Mouse (Mus musculus) heart, embryonic 10.5 days (tissue): ENCODE data around the gene Vnn3. TPM values are rescaled to one million over a fixed set of nuclear protein-coding genes. Genes with fewer than 3 reads are reported as not detected.

ENCODE experiments used
- DNase-seq: peaks from one replicate; pipeline ENCODE4 v3.0.0-alpha.2; 2017; ENCODE audit warnings: low spot score
- H3K27ac ChIP-seq: fragments of 300-500 bp; sonication (generic); 2 replicates; pipeline ENCODE4 v1.5.1; 2016; ENCODE audit warnings: mild to moderate bottlenecking
- H3K27me3 ChIP-seq: fragments of 300-500 bp; sonication (generic); 2 replicates; pipeline ENCODE4 v1.6.1; 2016; ENCODE audit warnings: mild to moderate bottlenecking; ENCODE audit not compliant: poor library complexity, insufficient read depth, severe bottlenecking
- H3K36me3 ChIP-seq: fragments of 300-500 bp; sonication (generic); 2 replicates; pipeline ENCODE4 v1.6.1; 2016; ENCODE audit warnings: mild to moderate bottlenecking, moderate library complexity
- H3K4me1 ChIP-seq: fragments of 300-500 bp; sonication (generic); 2 replicates; pipeline ENCODE4 v1.6.1; 2016; ENCODE audit warnings: mild to moderate bottlenecking
- H3K4me3 ChIP-seq: fragments of 300-500 bp; sonication (generic); 2 replicates; pipeline ENCODE4 v1.5.1; 2016; ENCODE audit warnings: mild to moderate bottlenecking, moderate library complexity
- H3K9me3 ChIP-seq: fragments of 300-500 bp; sonication (generic); 2 replicates; pipeline ENCODE4 v1.6.1; 2016; ENCODE audit warnings: mild to moderate bottlenecking, moderate library complexity
- WGBS: fragments of 180-500 bp; shearing (Covaris S2); methylation state at CpG from one replicate; pipeline ENCODE4 v1.1.7; 2016; 5-methylcytosine and 5-hydroxymethylcytosine counted together
- polyA plus RNA-seq: library from polyadenylated mRNA; unstranded; fragments of >200 nt; fragmentation: Nextera tagmentation; extraction: Ambion mirVana; gene quantifications from 2 replicates; pipeline ENCODE4 v1.2.1, GENCODE M21; 2016

The Vnn3 gene
- polyA plus RNA-seq = not detected in 2 replicates

DNA sequence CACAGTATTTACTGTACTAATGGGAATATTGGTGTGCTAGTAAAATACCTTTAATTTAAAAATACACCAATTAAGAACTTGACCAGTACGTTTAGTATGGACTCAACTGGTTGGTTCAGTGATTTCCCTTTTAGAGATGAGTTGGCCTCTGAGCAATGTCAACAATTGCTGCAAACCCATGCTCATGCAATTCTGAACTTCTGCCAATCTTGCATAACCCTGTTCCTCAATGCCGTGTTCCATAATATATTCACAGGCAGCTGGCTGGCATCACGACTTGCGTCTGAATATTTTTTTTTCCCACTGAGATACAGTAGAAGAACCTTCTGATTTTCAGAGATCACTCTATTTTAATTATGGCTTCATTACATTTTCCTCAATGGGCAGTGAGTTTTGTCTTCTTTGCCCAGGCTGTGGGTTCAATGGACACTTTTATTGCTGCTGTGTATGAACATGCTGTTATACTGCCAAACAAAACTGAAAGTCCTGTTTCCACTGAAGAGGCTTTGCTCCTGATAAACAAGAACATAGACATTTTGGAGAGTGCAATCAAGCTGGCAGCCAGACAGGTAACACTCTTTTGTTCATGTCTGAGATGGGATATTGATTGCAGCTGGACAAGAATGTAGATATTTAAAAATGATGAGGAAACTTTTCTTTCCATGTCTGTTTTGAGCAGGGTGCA, at the start of gene Vnn3:
Gene Vnn3 (plus strand): TSS at position 235 of the 685 bp plus-strand sequence.
- H3K36me3 ChIP-seq = no peaks in the 10 kb centered on the region
- H3K4me3 ChIP-seq = no peak within 1 kb of the TSS
- H3K4me1 ChIP-seq = no peaks in the 10 kb centered on the region
- H3K27ac ChIP-seq = no peak within 1 kb of the TSS
- no peaks in the 10 kb centered on the region for H3K27me3 ChIP-seq
- WGBS = 81% methylated on average over 4 of the region's 4 CpGs
- no peak for DNase-seq
- H3K9me3 ChIP-seq = no peaks in the 10 kb centered on the region

- H3K4me1 ChIP-seq = no peaks in the 10 kb centered on the region
- H3K36me3 ChIP-seq = peaks cover 9% of the 10 kb centered on the region; the same call in 1 of the 2 replicates
- WGBS = 61% methylated on average over 3 of the region's 3 CpGs
- no peak overlapping the region for H3K27ac ChIP-seq
- DNase-seq = no peak
- H3K4me3 ChIP-seq = no peak overlapping the region
- no peaks in the 10 kb centered on the region for H3K9me3 ChIP-seq
- no peaks in the 10 kb centered on the region for H3K27me3 ChIP-seq
Measured at GRCm38 (mm10) chr10:23802911-23803310, 48.4 kb upstream of the Vnn3 start.

DNA sequence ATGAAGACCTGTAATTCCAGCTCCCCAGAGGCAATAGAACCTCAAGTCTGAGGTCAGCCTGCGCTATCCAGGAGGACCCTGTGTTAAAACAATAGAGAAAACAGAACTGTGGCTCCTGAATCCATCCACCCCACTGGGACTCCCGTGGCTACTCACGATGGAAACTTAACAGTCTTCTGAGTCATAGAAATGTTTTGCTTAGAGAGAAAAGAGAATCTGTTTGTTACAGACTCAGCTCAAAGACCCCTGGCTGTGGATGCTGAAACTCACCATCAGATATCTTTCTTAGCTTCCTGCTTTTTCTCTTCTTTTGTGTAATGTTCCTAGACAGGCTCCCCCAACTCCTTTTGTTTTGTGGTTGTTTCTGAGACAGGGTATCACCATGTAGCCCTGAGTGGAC, 46.6 kb upstream of the Vnn3 start:
- Histone ChIP-seq H3K4me3 (no peak overlapping the region), H3K27me3 (no peaks in the 10 kb centered on the region), H3K36me3 (peaks cover 9% of the 10 kb centered on the region; the same call in 1 of the 2 replicates), H3K27ac (no peak overlapping the region), H3K4me1 (no peaks in the 10 kb centered on the region), H3K9me3 (no peaks in the 10 kb centered on the region)
- DNase-seq = no peak
- 64% methylated on average over 3 of the region's 3 CpGs for WGBS

DNA sequence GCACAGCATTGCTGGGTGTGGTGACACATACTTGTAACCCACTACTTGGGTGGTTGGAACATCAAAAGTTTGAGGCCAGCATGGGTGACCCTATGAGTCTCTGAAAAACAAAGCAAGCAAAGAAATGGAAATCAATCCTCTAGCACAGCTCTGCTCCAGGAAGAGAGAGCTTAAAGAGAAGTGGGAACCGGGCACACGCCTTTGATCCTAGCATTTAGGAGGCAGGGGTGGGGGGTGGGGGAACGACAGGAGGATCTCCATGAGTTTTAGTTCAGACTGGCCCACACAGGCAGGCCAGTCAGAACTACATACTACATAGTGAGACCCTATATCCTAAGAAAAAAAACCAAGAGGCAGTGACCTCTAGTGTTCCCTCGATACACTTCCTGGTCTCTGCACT, 45.1 kb upstream of the Vnn3 start:
- DNase-seq = no peak
- Histone ChIP-seq H3K4me1 (no peaks in the 10 kb centered on the region), H3K9me3 (no peaks in the 10 kb centered on the region), H3K4me3 (no peak overlapping the region), H3K27me3 (no peaks in the 10 kb centered on the region), H3K36me3 (peaks cover 6% of the 10 kb centered on the region; the same call in 1 of the 2 replicates), H3K27ac (no peak overlapping the region)
- WGBS = 41% methylated on average over 4 of the region's 4 CpGs

- no peak overlapping the region for H3K4me3 ChIP-seq
- WGBS = 67% methylated on average over 8 of the region's 12 CpGs
- H3K4me1 ChIP-seq = 0 out of 2 replicates have a peak, but pooled peaks cover 5% of the 10 kb centered on the region
- H3K27ac ChIP-seq = no peak overlapping the region
- no peaks in the 10 kb centered on the region for H3K27me3 ChIP-seq
- DNase-seq = no peak
- H3K9me3 ChIP-seq = no peaks in the 10 kb centered on the region
- H3K36me3 ChIP-seq = no peaks in the 10 kb centered on the region
Measured at GRCm38 (mm10) chr10:23811635-23812437, 39.4 kb upstream of the Vnn3 start.

- Histone ChIP-seq H3K9me3 (no peaks in the 10 kb centered on the region), H3K27ac (no peak overlapping the region), H3K36me3 (no peaks in the 10 kb centered on the region), H3K27me3 (no peaks in the 10 kb centered on the region), H3K4me3 (no peak overlapping the region), H3K4me1 (0 out of 2 replicates have a peak, but pooled peaks cover 5% of the 10 kb centered on the region)
- no peak for DNase-seq
Measured at GRCm38 (mm10) chr10:23812438-23812759, 38.9 kb upstream of the Vnn3 start.

- WGBS = 55% methylated on average over 11 of the region's 11 CpGs
- Histone ChIP-seq H3K36me3 (no peaks in the 10 kb centered on the region), H3K4me1 (0 out of 2 replicates have a peak, but pooled peaks cover 5% of the 10 kb centered on the region), H3K27me3 (no peaks in the 10 kb centered on the region), H3K4me3 (no peak overlapping the region), H3K27ac (no peak overlapping the region), H3K9me3 (no peaks in the 10 kb centered on the region)
- no peak for DNase-seq
Measured at GRCm38 (mm10) chr10:23812852-23813766, 38.2 kb upstream of the Vnn3 start.

DNA sequence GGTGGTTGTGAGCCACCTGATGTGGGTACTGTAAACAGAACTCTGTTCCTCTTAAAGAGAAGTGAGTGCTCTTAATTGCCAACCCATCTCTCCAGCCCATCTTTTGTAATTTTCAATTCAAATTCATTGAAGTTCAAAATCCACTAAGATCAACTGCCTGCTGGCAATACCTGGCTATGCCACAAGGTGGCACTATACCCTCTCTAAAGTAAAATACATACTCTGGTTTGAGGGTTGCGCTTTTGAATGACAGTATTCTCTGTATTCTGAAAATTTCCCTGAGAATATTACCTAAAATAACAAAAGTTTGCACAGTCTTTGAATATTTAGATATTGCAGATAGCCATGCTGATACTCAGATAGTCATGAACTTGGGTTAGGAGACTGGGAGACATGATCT, 36.1 kb upstream of the Vnn3 start:
- no peaks in the 10 kb centered on the region for H3K27me3 ChIP-seq
- 64% methylated on average over 1 of the region's 1 CpGs for WGBS
- H3K4me1 ChIP-seq = 0 out of 2 replicates have a peak, but pooled peaks cover 5% of the 10 kb centered on the region
- no peak overlapping the region for H3K4me3 ChIP-seq
- no peak overlapping the region for H3K27ac ChIP-seq
- H3K9me3 ChIP-seq = no peaks in the 10 kb centered on the region
- no peak for DNase-seq
- H3K36me3 ChIP-seq = peaks cover 8% of the 10 kb centered on the region; the same call in 1 of the 2 replicates

DNA sequence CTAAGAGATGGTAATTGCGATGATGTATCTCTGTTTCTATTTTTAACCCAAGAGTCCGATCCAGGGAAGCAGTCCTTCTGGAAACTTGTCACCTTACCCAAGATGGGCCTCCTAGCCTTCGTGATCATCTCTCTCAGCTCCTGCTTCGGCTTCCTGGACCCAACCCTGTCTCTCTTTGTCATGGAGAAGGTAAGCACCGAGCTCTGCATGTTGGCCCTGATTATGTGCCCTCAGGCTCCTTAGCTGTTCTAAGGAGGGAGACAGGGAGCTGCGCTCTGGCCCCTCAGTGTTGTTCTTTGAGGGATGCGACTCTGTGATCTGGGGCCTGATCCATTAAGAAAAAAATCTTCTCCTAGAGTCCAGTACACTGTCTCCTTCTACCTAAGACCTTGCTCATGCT, 35.0 kb upstream of the Vnn3 start:
- no peak for DNase-seq
- Histone ChIP-seq H3K4me3 (no peak overlapping the region), H3K9me3 (no peaks in the 10 kb centered on the region), H3K4me1 (0 out of 2 replicates have a peak, but pooled peaks cover 5% of the 10 kb centered on the region), H3K36me3 (peaks cover 8% of the 10 kb centered on the region; the same call in 1 of the 2 replicates), H3K27me3 (no peaks in the 10 kb centered on the region), H3K27ac (no peak overlapping the region)
- WGBS = 66% methylated on average over 7 of the region's 7 CpGs

- no peak for DNase-seq
- 84% methylated on average over 7 of the region's 7 CpGs for WGBS
- Histone ChIP-seq H3K4me1 (no peaks in the 10 kb centered on the region), H3K27me3 (no peaks in the 10 kb centered on the region), H3K27ac (no peak overlapping the region), H3K4me3 (no peak overlapping the region), H3K9me3 (no peaks in the 10 kb centered on the region), H3K36me3 (peaks cover 36% of the 10 kb centered on the region; the same call in 1 of the 2 replicates)
Measured at GRCm38 (mm10) chr10:23826516-23826915, 24.7 kb upstream of the Vnn3 start.

- 53% methylated on average over 9 of the region's 9 CpGs for WGBS
- H3K36me3 ChIP-seq = no peaks in the 10 kb centered on the region
- no peaks in the 10 kb centered on the region for H3K27me3 ChIP-seq
- no peaks in the 10 kb centered on the region for H3K4me1 ChIP-seq
- H3K4me3 ChIP-seq = no peak overlapping the region
- H3K27ac ChIP-seq = no peak overlapping the region
- H3K9me3 ChIP-seq = no peaks in the 10 kb centered on the region
- no peak for DNase-seq
Measured at GRCm38 (mm10) chr10:23836003-23836964, 15.0 kb upstream of the Vnn3 start.

GRCm38 (mm10) chr10:23837115-23837514, 14.1 kb upstream of the Vnn3 start:
- Histone ChIP-seq H3K9me3 (no peaks in the 10 kb centered on the region), H3K4me1 (no peaks in the 10 kb centered on the region), H3K36me3 (no peaks in the 10 kb centered on the region), H3K27me3 (no peaks in the 10 kb centered on the region), H3K27ac (no peak overlapping the region), H3K4me3 (no peak overlapping the region)
- WGBS = 64% methylated on average over 3 of the region's 3 CpGs
- DNase-seq = no peak
